Mouse (Mus musculus): ENCODE measurements around the gene Gnaq.

- TF ChIP-seq CTCF (conservative IDR thresholded peaks at IDR 0.05 in 1 of 2, IDR thresholded peaks at IDR 0.05 in 1 of 2; ENCODE audit: low read depth in 2 of 2, low read length in 2 of 2) (no peak), POLR2A (IDR thresholded peaks at IDR 0.05; ENCODE audit: low read depth, low read length) (no peak), EP300 (IDR thresholded peaks at IDR 0.05; ENCODE audit: low read length) (no peak), E2F4 (IDR thresholded peaks at IDR 0.05; ENCODE audit: insufficient replicate concordance, low read depth, low read length) (no peak), ZNF384 (IDR thresholded peaks at IDR 0.05; ENCODE audit: low read depth, low read length) (no peak), RAD21 (IDR thresholded peaks at IDR 0.05; ENCODE audit: low read depth, low read length) (no peak), POLR2AphosphoS2 (IDR thresholded peaks at IDR 0.05; ENCODE audit: low read depth, low read length) (no peak), HCFC1 (IDR thresholded peaks at IDR 0.05; ENCODE audit: low read depth, low read length) (no peak), MXI1 (IDR thresholded peaks at IDR 0.05; ENCODE audit: low read depth, low read length) (no peak), CHD1 (IDR thresholded peaks at IDR 0.05; ENCODE audit: low read depth, low read length) (no peak), MEF2A (IDR thresholded peaks at IDR 0.05; ENCODE audit: borderline replicate concordance, low read depth, low read length) (no peak), ZC3H11A (IDR thresholded peaks at IDR 0.05; ENCODE audit: low read depth, low read length) (no peak), NRF1 (IDR thresholded peaks at IDR 0.05; ENCODE audit: low read depth, low read length) (no peak)
Measured at GRCm38 (mm10) chr19:16330161-16330560, 197.5 kb downstream of the Gnaq start.

All from CH12.LX (cell line).